20 mouse cellular contexts compared by ENCODE assay signal in the genomic region with DNA sequence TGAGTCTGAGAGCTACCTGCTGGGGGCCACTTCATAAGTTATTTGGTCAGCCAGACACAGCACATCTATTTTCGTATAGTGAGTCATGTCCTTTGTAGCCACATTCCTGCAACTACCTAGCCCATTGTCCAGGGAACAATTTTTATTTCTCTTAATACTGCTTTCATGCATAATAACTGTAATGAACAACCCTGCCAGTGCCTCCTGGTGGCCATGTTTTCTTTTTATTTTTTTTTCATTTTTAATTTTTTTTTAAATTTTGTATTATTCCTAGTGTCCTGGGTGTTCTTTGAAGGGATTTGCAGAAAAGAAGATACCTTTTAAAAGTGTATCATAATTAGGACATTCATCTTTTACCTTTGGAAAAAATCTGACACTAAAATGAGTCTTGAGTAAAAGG. TPM values are rescaled to one million over a fixed set of nuclear protein-coding genes. Genes with fewer than 3 reads are reported as not detected.
DNase-seq lines count a peak whose midpoint lies in the region; ATAC-seq and TF ChIP-seq lines count a peak whose summit lies in the region.
"Had no signal": no experiment of that assay in that cellular context is flagged by ENCODE, and none has a peak within 500 bp of the region (broad histone marks: within the 10 kb centered on the region; RNA-seq: fewer than 3 reads in every experiment).

No protein-coding gene starts in this region.

- 0 out of 2 replicates have a peak overlapping the region, but pooled peaks have one; percentile 1 for H3K4me2 ChIP-seq in forebrain, postnatal 0 days (ENCODE audit: low read depth)
- H3K4me2 ChIP-seq in forebrain, embryonic 12.5 days, result no peak overlapping the region
- H3K4me2 ChIP-seq in hindbrain, embryonic 16.5 days (ENCODE audit: low read length), result no peak overlapping the region
- H3K4me2 ChIP-seq: liver, embryonic 13.5 days had no signal

- no peaks in the 10 kb centered on the region for H3K9me3 ChIP-seq in forebrain, postnatal 0 days (ENCODE audit: low read length)
- no peaks in the 10 kb centered on the region for H3K9me3 ChIP-seq in forebrain, embryonic 12.5 days
- H3K9me3 ChIP-seq in hindbrain, embryonic 16.5 days (ENCODE audit: control insufficient read depth, low read length), result no peaks in the 10 kb centered on the region
- H3K9me3 ChIP-seq: limb, embryonic 13.5 days; liver, embryonic 13.5 days; neural tube, embryonic 15.5 days had no signal

- H3K4me1 ChIP-seq in forebrain, postnatal 0 days (ENCODE audit: insufficient read depth), result 0 out of 2 replicates have a peak, but pooled peaks cover 14% of the 10 kb centered on the region
- peaks cover 18% of the 10 kb centered on the region for H3K4me1 ChIP-seq in forebrain, embryonic 12.5 days
- peaks cover 16% of the 10 kb centered on the region for H3K4me1 ChIP-seq in hindbrain, embryonic 16.5 days (ENCODE audit: control insufficient read depth, insufficient read depth, low read depth, low read length)

- intact Hi-C loops in left cerebral cortex, adult 2 months (cut with DNase I), result no loop called here
- intact Hi-C loops in left cerebral cortex, postnatal 36 days (cut with DNase I), result no loop called here

- POLR2A ChIA-PET in Patski (lab: Charles Lee), result no interaction called here

- H3K4me3 ChIP-seq in forebrain, postnatal 0 days (ENCODE audit: low read depth, low read length), result 0 out of 2 replicates have a peak overlapping the region, but pooled peaks have one; percentile 1
- H3K4me3 ChIP-seq in forebrain, embryonic 12.5 days (replicated peaks), result no peak overlapping the region
- H3K4me3 ChIP-seq in left cerebral cortex, adult 2 months, result peak overlapping the region; percentile 79
- peak overlapping the region; percentile 12; the same call in 1 of the 2 replicates for H3K4me3 ChIP-seq in hindbrain, embryonic 16.5 days (ENCODE audit: low read length)
- H3K4me3 ChIP-seq: liver, embryonic 13.5 days had no signal

- H3K27ac ChIP-seq in forebrain, postnatal 0 days (ENCODE audit: low read depth, low read length), result no peak overlapping the region
- H3K27ac ChIP-seq in forebrain, embryonic 12.5 days, result no peak overlapping the region
- no peak overlapping the region for H3K27ac ChIP-seq in left cerebral cortex, adult 2 months
- no peak overlapping the region for H3K27ac ChIP-seq in hindbrain, embryonic 16.5 days (ENCODE audit: low read depth, low read length)
- H3K27ac ChIP-seq: limb, embryonic 13.5 days; liver, embryonic 13.5 days had no signal

- CTCF ChIA-PET in Patski (lab: Charles Lee), result interaction anchor here (0.6 to 0.7 kb wide), 2 partner anchors 103 to 590 kb away, joined by 3 read pairs; no protein-coding TSS in a partner anchor

- 81% methylated on average over 1 of the region's 1 CpGs for WGBS in forebrain, postnatal 0 days
- WGBS in forebrain, embryonic 12.5 days, result 69% methylated on average over 1 of the region's 1 CpGs
- 79% methylated on average over 1 of the region's 1 CpGs for WGBS in hindbrain, embryonic 16.5 days

- in situ Hi-C loops in Patski (cut with MboI; ENCODE audit: low pct_unique_long_range_greater_than_20kb), result no loop called here

- H3K27me3 ChIP-seq in forebrain, postnatal 0 days (ENCODE audit: insufficient read depth, low read length), result peaks cover 23% of the 10 kb centered on the region
- peaks cover 48% of the 10 kb centered on the region for H3K27me3 ChIP-seq in forebrain, embryonic 12.5 days
- H3K27me3 ChIP-seq in Patski, result peaks cover 57% of the 10 kb centered on the region
- H3K27me3 ChIP-seq in hindbrain, embryonic 16.5 days (replicated peaks; ENCODE audit: control insufficient read depth, insufficient read depth, low read length), result peaks cover 14% of the 10 kb centered on the region

- ATAC-seq in forebrain, postnatal 0 days, result no peak
- no peak for ATAC-seq in forebrain, embryonic 12.5 days (ENCODE audit: low FRiP score)
- ATAC-seq in Patski, result peak; percentile 48
- no peak for ATAC-seq in hindbrain, embryonic 16.5 days

- peak; percentile 28 for TF ChIP-seq CTCF in forebrain, postnatal 0 days (IDR thresholded peaks at IDR 0.05; ENCODE audit: low read depth)
- peak; percentile 43 for TF ChIP-seq CTCF in left cerebral cortex, adult 2 months (IDR thresholded peaks at IDR 0.05)
- peak; percentile 24 for TF ChIP-seq CTCF in Patski (IDR thresholded peaks at IDR 0.05)

- no peak overlapping the region for H3K9ac ChIP-seq in forebrain, postnatal 0 days
- H3K9ac ChIP-seq in forebrain, embryonic 12.5 days, result no peak overlapping the region
- no peak overlapping the region for H3K9ac ChIP-seq in hindbrain, embryonic 16.5 days (ENCODE audit: low read depth, low read length)
- H3K9ac ChIP-seq: limb, embryonic 13.5 days; liver, embryonic 13.5 days; neural tube, embryonic 15.5 days had no signal

- H3K36me3 ChIP-seq in forebrain, postnatal 0 days (ENCODE audit: insufficient read depth), result no peaks in the 10 kb centered on the region
- H3K36me3 ChIP-seq in forebrain, embryonic 12.5 days (replicated peaks), result no peaks in the 10 kb centered on the region
- no peaks in the 10 kb centered on the region for H3K36me3 ChIP-seq in hindbrain, embryonic 16.5 days (ENCODE audit: control insufficient read depth, insufficient read depth, low read length)
- H3K36me3 ChIP-seq: limb, embryonic 13.5 days; liver, embryonic 13.5 days; neural tube, embryonic 15.5 days had no signal

- no peak for DNase-seq in forebrain, postnatal 0 days
- DNase-seq in left cerebral cortex, adult 2 months (ENCODE audit: extremely low spot score in 1 of 2, low spot score in 2 of 2), result no peak
- no peak for DNase-seq in left cerebral cortex, postnatal 36 days (ENCODE audit: low spot score in 2 of 2)
- no peak for DNase-seq in Patski (ENCODE audit: low read depth, low spot score)
- no peak for DNase-seq in spleen, postnatal 14 days (ENCODE audit: low spot score in 2 of 2)
- no peak for DNase-seq in adrenal gland, postnatal 4 days (ENCODE audit: low spot score in 2 of 2)
- DNase-seq: adrenal gland, postnatal 25 days; B cell, adult 2 months; cerebellum, adult 11-12 months; cerebellum, postnatal 14 days; gastrocnemius, postnatal 10 days; heart, adult 11 months; liver, embryonic 13.5 days; midbrain, embryonic 14.5 days; right cerebral cortex, postnatal 14 days had no signal

RNA-seq across cellular contexts. Expression of a gene that starts 3.2 kb away (rescaled TPM):
- 14.6 and 20.7 TPM in 2 replicates for total RNA-seq in forebrain, postnatal 0 days (2014; rRNA removed)
- polyA plus RNA-seq in forebrain, postnatal 0 days (2015; fragmentation: Nextera tagmentation; extraction: Ambion mirVana), result 2.1 and 3.5 TPM in 2 replicates
- polyA plus RNA-seq in forebrain, embryonic 12.5 days (2016; fragmentation: Nextera tagmentation; extraction: Ambion mirVana), result 0.68 and 0.89 TPM in 2 replicates
- total RNA-seq in left cerebral cortex, adult 2 months (2021), result 100 to 1,000 TPM; 112 to 137 TPM
- 100 to 1,000 TPM; 114 to 120 TPM for total RNA-seq in left cerebral cortex, postnatal 36 days (2021)
- 0.14 TPM for polyA plus RNA-seq in Patski (2021)
- polyA plus RNA-seq in hindbrain, embryonic 16.5 days (2015; fragmentation: Nextera tagmentation; extraction: Ambion mirVana), result 5.8 and 6.8 TPM in 2 replicates
- under 1 TPM; 0.76 to 0.93 TPM for total RNA-seq in adrenal gland, postnatal 4 days (2021)
- total RNA-seq: adrenal gland, postnatal 25 days; megakaryocyte progenitor cell, adult 5-6 weeks had no signal
